ENCODE assay signal across 7 mouse cellular contexts in the genomic region with DNA sequence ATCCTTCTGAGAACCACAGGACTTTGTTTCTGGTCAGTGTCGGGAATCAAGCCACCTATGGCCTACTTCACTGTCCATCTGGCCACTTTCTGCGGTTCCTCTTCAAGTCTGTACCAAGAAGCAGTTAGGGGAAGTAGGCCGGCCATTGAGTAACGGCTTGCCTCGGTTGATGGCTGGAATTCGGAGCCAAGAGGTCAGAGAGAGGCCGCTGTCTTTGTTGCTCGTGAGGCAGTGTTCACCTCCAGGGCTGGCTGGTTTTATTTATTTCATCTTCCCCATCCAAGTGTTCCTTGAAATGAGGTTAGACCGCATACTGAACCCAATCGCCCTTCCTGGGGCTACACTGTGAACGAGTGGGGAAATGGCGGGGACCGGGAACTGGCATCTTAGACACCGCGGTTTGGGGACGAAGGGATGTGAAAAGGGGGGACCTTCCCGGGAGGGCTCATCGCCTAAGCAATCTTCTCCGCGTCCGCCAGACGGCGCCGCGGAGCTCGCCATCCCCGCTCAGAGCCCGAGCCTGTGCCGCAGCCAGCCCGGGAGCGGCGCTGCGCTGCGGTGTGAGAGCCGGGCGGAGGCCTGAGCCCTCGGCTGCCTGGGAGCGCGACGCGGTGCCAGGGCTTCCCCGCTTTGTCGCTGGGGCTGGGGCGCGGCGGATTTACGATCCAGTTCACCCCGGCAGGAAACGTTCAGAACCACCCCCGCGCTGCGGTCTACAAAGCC. TPM values are rescaled to one million over a fixed set of nuclear protein-coding genes. Genes with fewer than 3 reads are reported as not detected.
A peak's percentile ranks its signal among the peaks of the same experiment; 100 is the strongest.
DNase-seq lines count a peak whose midpoint lies in the region; ATAC-seq lines count a peak whose summit lies in the region.

TSS of gene B4galnt1 (plus strand) at position 595 of the 723 bp plus-strand sequence.

- DNase-seq in cerebellum, postnatal 36 days: peak; percentile 83 to 87
- peak; percentile 73 for DNase-seq in gastrocnemius, postnatal 10 days
- DNase-seq in induced T-regulatory cell, adult 2 months (ENCODE audit: low read depth): peak; percentile 93
- peak; percentile 81 to 85 for DNase-seq in left cerebral cortex, postnatal 14 days (ENCODE audit: low spot score in 2 of 2)
- DNase-seq in right cerebral cortex, adult 2 months (ENCODE audit: low spot score in 2 of 2): peak; percentile 76 to 83

- intact Hi-C loops in left cerebral cortex, postnatal 14 days (cut with DNase I): loop anchor here (2.0 kb wide), 1 partner anchor 42 kb away; no protein-coding TSS in a partner anchor

- ATAC-seq in activated CD4-positive, CD25-positive, alpha-beta regulatory T cell, adult 4 months: peak; percentile 35
- peak; percentile 63 for ATAC-seq in megakaryocyte progenitor cell, adult 5-6 weeks (replicated peaks; ENCODE audit: poor library complexity)

RNA-seq across cellular contexts. Expression of gene B4galnt1, which starts in this region (rescaled TPM):
- polyA plus RNA-seq in activated CD4-positive, CD25-positive, alpha-beta regulatory T cell, adult 4 months (2017; shearing (Covaris generic)): 100 to 1,000 TPM; 152 to 209 TPM
- total RNA-seq in gastrocnemius, postnatal 10 days (2021): 1 to 10 TPM; 1.6 to 3.3 TPM
- 100 to 1,000 TPM; 108 to 110 TPM for total RNA-seq in left cerebral cortex, postnatal 14 days (2021)
- total RNA-seq in megakaryocyte progenitor cell, adult 5-6 weeks (2015): 212 and 219 TPM in 2 replicates
- total RNA-seq in megakaryocyte progenitor cell, adult 5-6 weeks (2017): 122 and 139 TPM in 2 replicates

Comparison
In these comparisons a context has a peak if more than half of its experiments do, and no peak if none do; other contexts are left out.
1. Peak in every context shown above with its lines: DNase-seq and ATAC-seq.
2. RNA of gene B4galnt1 (total RNA-seq): 122 to 219 TPM in megakaryocyte progenitor cell, adult 5-6 weeks and 108 to 110 TPM in left cerebral cortex, postnatal 14 days; 1.6 to 3.3 TPM in gastrocnemius, postnatal 10 days; every median in the first group is over 10 times any median in the second.